8 mouse cellular contexts compared by ENCODE assay signal in the genomic region with DNA sequence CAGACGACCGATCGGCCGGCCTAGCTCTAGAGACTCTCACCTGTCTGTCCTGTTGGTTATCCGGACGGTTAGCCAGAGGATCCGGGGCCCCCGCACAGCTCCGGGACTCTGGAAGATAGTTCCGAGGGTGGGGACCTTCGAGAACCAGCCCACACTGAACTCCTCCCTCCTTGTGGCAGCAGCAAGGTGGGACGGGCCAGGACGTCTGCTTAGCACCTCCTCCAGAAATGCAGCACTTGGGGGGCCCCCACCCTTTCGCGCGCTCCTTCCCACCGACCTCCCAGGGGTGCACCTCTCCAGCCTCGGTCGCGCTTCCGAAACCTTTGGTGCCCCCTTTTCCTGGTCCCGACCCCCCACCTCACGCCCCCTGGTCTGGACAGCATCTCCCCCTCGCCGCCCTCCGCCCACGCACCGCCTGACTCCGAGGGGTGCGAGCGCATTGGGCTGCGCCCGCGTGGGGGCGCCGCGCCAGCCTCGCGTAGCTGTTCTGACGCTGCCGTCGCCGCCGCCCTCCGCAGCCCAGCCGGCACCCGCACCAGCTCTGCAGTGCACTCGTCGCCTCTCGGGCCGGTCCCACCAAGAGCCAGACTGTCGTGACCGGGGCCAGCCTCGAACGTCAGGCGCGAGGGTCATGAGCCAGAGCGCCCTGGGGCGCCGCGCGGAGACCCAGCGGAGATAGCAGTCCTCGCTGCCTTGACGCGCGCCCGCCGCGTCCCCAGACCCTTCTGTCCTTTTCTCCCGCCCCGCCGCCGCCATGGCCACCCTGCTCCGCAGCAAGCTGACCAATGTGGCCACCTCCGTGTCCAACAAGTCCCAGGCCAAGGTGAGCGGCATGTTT. TPM values are rescaled to one million over a fixed set of nuclear protein-coding genes. Genes with fewer than 3 reads are reported as not detected.
DNase-seq lines count a peak whose midpoint lies in the region; ATAC-seq and TF ChIP-seq lines count a peak whose summit lies in the region.

A gene (plus strand): TSS at position 280 of the 838 bp plus-strand sequence.

- DNase-seq in adrenal gland, postnatal 14 days, result peak; percentile 9
- no peak for DNase-seq in adrenal gland, postnatal 36 days
- DNase-seq in lung, postnatal 14 days, result no peak
- DNase-seq in hindbrain, embryonic 14.5 days (ENCODE audit: low spot score), result peak; percentile 54
- no peak for DNase-seq in stomach, postnatal 0 days (ENCODE audit: low spot score)
- no peak for DNase-seq in gastrocnemius, postnatal 14 days

- peak within 1 kb of the TSS; percentile 17 for H3K4me3 ChIP-seq in lung, embryonic 15.5 days
- H3K4me3 ChIP-seq in hindbrain, embryonic 14.5 days (replicated peaks; ENCODE audit: low read length), result peak within 1 kb of the TSS; percentile 54
- H3K4me3 ChIP-seq in liver, embryonic 12.5 days, result peak within 1 kb of the TSS; percentile 9
- no peak within 1 kb of the TSS for H3K4me3 ChIP-seq in stomach, postnatal 0 days (ENCODE audit: low read depth, low read length)

- no peak for TF ChIP-seq CTCF in stomach, postnatal 0 days (IDR thresholded peaks at IDR 0.05; ENCODE audit: low read depth)

- no peak within 1 kb of the TSS for H3K9ac ChIP-seq in lung, embryonic 15.5 days
- H3K9ac ChIP-seq in hindbrain, embryonic 14.5 days, result peak within 1 kb of the TSS; percentile 89
- H3K9ac ChIP-seq in liver, embryonic 12.5 days, result no peak within 1 kb of the TSS
- H3K9ac ChIP-seq in stomach, postnatal 0 days (ENCODE audit: low read length), result no peak within 1 kb of the TSS

- under 1% methylated on average over 69 of the region's 77 CpGs for WGBS in lung, embryonic 15.5 days
- 1% methylated on average over 74 of the region's 77 CpGs for WGBS in hindbrain, embryonic 14.5 days
- WGBS in liver, embryonic 12.5 days (ENCODE audit: insufficient replicate concordance), result 1% methylated on average over 75 of the region's 77 CpGs
- under 1% methylated on average over 70 of the region's 77 CpGs for WGBS in stomach, postnatal 0 days

- peaks cover 98% of the 10 kb centered on the region for H3K27me3 ChIP-seq in lung, embryonic 15.5 days
- H3K27me3 ChIP-seq in hindbrain, embryonic 14.5 days (ENCODE audit: control insufficient read depth, insufficient read depth, low read length), result peaks cover 80% of the 10 kb centered on the region
- H3K27me3 ChIP-seq in liver, embryonic 12.5 days (replicated peaks), result peaks cover 98% of the 10 kb centered on the region
- H3K27me3 ChIP-seq in stomach, postnatal 0 days (ENCODE audit: control insufficient read depth, insufficient read depth, low read length), result peaks cover 51% of the 10 kb centered on the region

- H3K4me1 ChIP-seq in lung, embryonic 15.5 days, result peaks cover 20% of the 10 kb centered on the region
- H3K4me1 ChIP-seq in hindbrain, embryonic 14.5 days (replicated peaks; ENCODE audit: control insufficient read depth, insufficient read depth, low read length), result peaks cover 14% of the 10 kb centered on the region; the same call in 1 of the 2 replicates
- peaks cover 41% of the 10 kb centered on the region for H3K4me1 ChIP-seq in liver, embryonic 12.5 days
- no peaks in the 10 kb centered on the region for H3K4me1 ChIP-seq in stomach, postnatal 0 days (replicated peaks; ENCODE audit: control insufficient read depth, insufficient read depth)

- TF ChIP-seq EP300 in stomach, postnatal 0 days (optimal IDR thresholded peaks at IDR 0.05), result no peak

- H3K4me2 ChIP-seq in lung, embryonic 15.5 days, result peak within 1 kb of the TSS; percentile 30
- H3K4me2 ChIP-seq in hindbrain, embryonic 14.5 days (replicated peaks), result peak within 1 kb of the TSS; percentile 66
- peak within 1 kb of the TSS; percentile 41 for H3K4me2 ChIP-seq in liver, embryonic 12.5 days
- peak within 1 kb of the TSS; percentile 31; the same call in 1 of the 2 replicates for H3K4me2 ChIP-seq in stomach, postnatal 0 days (replicated peaks; ENCODE audit: low read depth)

- H3K36me3 ChIP-seq in lung, embryonic 15.5 days, result no peaks in the 10 kb centered on the region
- H3K36me3 ChIP-seq in hindbrain, embryonic 14.5 days (replicated peaks; ENCODE audit: control insufficient read depth, insufficient read depth), result 0 out of 2 replicates have a peak, but pooled peaks cover 7% of the 10 kb centered on the region
- H3K36me3 ChIP-seq in liver, embryonic 12.5 days, result no peaks in the 10 kb centered on the region
- H3K36me3 ChIP-seq in stomach, postnatal 0 days (ENCODE audit: control insufficient read depth, insufficient read depth, low read length), result no peaks in the 10 kb centered on the region

- intact Hi-C loops in gastrocnemius, postnatal 14 days (cut with DNase I; ENCODE audit: low total_unique reads), result no loop called here

- no peaks in the 10 kb centered on the region for H3K9me3 ChIP-seq in lung, embryonic 15.5 days
- H3K9me3 ChIP-seq in hindbrain, embryonic 14.5 days (ENCODE audit: control insufficient read depth, low read length), result no peaks in the 10 kb centered on the region
- no peaks in the 10 kb centered on the region for H3K9me3 ChIP-seq in liver, embryonic 12.5 days (replicated peaks)
- no peaks in the 10 kb centered on the region for H3K9me3 ChIP-seq in stomach, postnatal 0 days (ENCODE audit: control insufficient read depth, low read length)

- H3K27ac ChIP-seq in lung, embryonic 15.5 days, result no peak within 1 kb of the TSS
- peak within 1 kb of the TSS; percentile 97 for H3K27ac ChIP-seq in hindbrain, embryonic 14.5 days
- no peak within 1 kb of the TSS for H3K27ac ChIP-seq in liver, embryonic 12.5 days
- no peak within 1 kb of the TSS for H3K27ac ChIP-seq in stomach, postnatal 0 days (replicated peaks)

- no peak for ATAC-seq in lung, embryonic 15.5 days (ENCODE audit: borderline replicate concordance, extremely low read depth, low FRiP score, low TSS enrichment)
- ATAC-seq in hindbrain, embryonic 14.5 days (ENCODE audit: low FRiP score), result peak; percentile 64
- ATAC-seq in liver, embryonic 12.5 days, result peak; percentile 40
- ATAC-seq in stomach, postnatal 0 days (ENCODE audit: low FRiP score, low TSS enrichment), result no peak

RNA-seq across cellular contexts. Expression of the gene that starts here (rescaled TPM):
- total RNA-seq in adrenal gland, postnatal 14 days (2021), result 0.26 TPM in 1 of 2 replicates, not detected in the other
- not detected for total RNA-seq in adrenal gland, postnatal 36 days (2021)
- not detected in 2 replicates for polyA plus RNA-seq in lung, embryonic 15.5 days (2015; fragmentation: Nextera tagmentation; extraction: Ambion mirVana)
- polyA plus RNA-seq in hindbrain, embryonic 14.5 days (2014; fragmentation: Nextera tagmentation; extraction: Ambion mirVana), result 8.7 and 11.5 TPM in 2 replicates
- not detected in 2 replicates for polyA plus RNA-seq in liver, embryonic 12.5 days (2016; fragmentation: Nextera tagmentation; extraction: Ambion mirVana)
- polyA plus RNA-seq in stomach, postnatal 0 days (2015; fragmentation: Nextera tagmentation; extraction: Ambion mirVana), result not detected in 2 replicates
- total RNA-seq in gastrocnemius, postnatal 14 days (2021), result not detected

Comparison
In these comparisons a context has a peak if more than half of its experiments do, and no peak if none do; other contexts are left out.
1. Peak in DNase-seq in adrenal gland, postnatal 14 days; RNA of the gene not detected or under 1 TPM.
2. Peak in ATAC-seq, H3K4me3 ChIP-seq and H3K4me2 ChIP-seq in liver, embryonic 12.5 days; RNA of the gene not detected or under 1 TPM.